Mouse (Mus musculus) thymus, postnatal 36 days (tissue): ENCODE results near the gene Hist1h3c.

Experiments used
- DNase-seq, 2 experiments: peaks; one replicate each; pipeline ENCODE4 v3.0.0; 2022; ENCODE audit warnings: mixed read lengths in 2 of 2

Gene Hist1h3c

DNA sequence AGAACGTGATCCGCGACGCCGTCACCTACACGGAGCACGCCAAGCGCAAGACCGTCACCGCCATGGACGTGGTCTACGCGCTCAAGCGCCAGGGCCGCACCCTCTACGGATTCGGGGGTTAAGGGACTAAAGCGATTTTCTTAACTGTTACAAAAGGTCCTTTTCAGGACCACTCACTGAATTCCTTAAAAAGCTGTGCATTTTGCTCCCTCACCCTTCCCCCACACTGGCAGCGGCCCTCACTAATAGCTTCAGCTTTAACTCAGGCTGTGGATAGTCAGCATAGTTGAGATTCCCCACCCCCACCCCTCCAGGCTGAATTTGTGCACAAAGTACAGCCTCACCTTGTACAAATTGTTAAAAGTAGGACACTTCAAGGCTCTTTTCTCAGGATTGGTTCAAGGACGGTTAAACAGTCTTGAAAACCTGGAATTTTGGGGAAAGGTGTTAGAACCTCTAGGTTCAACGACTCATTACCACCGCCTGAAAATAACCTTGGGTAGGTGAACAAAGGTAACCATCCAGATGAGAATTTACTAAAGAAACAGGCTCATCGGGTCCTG, 11.9 kb upstream of the Hist1h3c start:
- DNase-seq, result no peak

DNA sequence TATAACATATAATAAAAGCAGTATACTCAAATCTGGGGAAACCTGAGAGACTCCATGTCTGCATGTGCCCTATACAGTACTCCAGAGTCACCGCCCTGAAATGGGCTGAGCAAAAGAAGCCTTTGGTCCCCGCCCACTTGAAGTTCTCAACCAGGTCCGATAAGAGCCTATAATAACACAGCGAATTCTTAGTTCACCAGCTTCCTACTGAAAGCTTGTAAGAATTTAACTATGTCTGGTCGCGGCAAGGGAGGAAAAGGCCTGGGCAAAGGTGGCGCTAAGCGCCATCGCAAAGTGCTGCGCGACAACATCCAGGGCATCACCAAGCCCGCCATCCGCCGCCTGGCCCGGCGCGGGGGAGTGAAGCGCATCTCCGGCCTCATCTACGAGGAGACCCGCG, 11.4 kb upstream of the Hist1h3c start, which contains the start of gene Hist1h4b:
Hist1h4b (plus strand) TSS at position 224 of the 400 bp plus-strand sequence.
- DNase-seq, result peak; percentile 87 to 89

DNA sequence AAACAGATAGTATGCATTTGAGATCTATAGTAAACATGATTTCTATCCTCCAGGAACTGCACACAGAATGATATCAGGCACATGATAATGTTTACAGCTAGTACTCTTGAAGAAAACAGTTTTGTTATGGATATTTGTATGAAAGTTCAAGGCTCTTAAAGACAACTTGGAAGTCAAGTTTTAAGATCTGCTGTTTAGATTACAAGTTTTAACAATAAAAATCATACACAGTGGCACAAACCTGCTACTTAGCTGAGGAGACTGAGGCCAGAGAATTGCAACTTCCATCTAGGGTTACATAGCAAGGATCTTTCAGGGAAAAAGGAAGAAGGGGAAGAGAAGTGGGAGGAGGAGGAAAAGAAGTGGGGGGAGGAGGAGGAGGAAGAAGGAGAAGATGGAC, 9.6 kb upstream of the Hist1h3c start:
- DNase-seq, result no peak

DNA sequence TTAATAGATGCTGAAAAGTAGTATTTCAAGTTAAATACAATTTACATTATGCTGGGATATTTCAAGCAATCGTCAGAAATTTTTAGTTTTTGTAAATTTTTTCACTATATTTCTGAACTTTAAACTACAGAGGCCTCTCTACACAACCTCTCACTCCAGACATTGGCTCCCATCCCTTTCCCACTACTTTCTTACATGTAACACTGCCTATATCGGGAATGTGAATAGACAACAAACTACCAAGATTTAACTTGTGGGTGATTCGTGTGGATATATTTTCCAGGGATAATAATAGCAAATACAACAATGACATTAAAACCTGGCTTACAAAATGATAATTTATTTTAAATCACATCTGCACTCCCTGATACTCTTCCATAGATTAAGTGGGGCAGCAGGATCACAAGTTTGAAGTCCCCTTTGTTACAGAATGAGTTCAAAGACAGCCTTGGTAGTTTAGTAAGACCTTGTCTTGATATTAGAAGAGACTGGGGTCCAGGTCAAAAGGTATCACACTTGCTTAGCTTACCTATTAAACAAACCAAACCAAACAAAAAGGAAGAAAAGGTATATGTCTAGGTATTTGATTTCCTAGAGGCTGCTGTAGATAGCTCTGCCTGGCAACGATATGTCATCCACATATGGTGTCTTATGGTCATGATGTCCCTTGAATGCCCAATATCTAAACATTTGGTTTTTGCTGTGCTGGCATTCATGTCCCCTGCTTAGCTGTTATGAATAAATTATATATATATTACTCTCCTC, 8.1 kb upstream of the Hist1h3c start:
- DNase-seq, result no peak

DNA sequence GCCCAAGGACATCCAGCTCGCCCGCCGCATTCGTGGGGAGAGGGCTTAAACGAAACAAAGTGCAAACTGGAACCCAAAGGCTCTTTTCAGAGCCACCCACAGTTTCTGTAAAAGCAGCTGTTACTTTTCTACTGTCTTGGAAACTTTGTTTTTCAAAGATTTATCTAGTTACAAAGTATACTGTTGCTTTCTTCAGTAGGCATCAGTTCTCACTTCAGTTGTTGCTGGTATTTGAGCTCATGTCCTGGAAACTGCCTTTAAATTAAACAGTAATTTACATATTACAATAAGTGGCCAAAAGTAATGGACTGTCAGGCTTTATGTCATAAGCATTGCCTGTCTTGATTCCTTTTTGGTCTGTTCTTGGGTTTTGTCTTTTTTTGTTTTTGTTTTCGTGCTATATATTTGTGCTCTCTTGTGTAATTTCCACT, 7.4 kb upstream of the Hist1h3c start:
- DNase-seq, result no peak

DNA sequence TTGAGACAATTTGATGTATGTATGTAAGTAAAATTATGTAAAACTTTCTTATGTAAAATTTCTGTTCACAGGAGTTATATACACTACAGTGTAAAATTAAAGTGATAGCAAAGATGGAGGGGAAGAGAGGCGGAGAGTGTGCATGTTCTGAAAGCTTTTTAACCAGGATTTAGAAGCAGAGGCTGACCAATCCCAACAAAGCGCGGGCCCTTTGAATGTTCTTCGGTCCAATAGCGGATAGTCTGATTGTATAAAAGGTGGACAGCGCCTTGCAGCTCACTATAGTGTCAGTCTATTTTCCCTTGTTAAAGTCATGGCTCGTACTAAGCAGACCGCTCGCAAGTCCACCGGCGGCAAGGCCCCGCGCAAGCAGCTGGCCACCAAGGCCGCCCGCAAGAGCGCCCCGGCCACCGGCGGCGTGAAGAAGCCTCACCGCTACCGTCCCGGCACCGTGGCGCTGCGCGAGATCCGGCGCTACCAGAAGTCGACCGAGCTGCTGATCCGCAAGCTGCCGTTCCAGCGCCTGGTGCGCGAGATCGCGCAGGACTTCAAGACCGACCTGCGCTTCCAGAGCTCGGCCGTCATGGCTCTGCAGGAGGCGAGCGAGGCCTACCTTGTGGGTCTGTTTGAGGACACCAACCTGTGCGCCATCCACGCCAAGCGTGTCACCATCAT, 6.8 kb upstream of the Hist1h3c start, which contains the start of gene Hist1h3b:
Hist1h3b (plus strand) TSS at position 201 of the 675 bp plus-strand sequence.
- peak; percentile 86 to 87 for DNase-seq

DNA sequence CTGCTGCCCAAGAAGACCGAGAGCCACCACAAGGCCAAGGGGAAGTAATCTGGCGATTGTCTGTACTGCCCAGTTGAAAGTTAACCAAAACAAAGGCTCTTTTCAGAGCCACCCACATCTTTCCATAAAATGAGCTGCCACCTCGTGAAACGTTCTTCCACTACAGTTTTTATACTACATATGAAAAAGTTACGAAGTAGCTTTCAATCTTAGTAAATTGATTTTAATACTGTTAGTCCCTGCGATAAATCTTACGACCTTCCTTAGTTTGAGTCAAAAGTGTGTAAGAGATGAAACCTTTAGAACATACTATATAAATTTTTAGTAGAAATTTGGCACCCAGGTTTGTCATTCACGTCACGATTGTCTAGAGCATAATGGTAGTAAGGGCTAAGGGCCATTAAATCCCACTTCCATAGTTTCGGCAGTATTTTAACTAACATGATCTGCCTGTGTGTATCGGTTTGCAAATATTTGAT, 6.1 kb upstream of the Hist1h3c start:
- no peak for DNase-seq

DNA sequence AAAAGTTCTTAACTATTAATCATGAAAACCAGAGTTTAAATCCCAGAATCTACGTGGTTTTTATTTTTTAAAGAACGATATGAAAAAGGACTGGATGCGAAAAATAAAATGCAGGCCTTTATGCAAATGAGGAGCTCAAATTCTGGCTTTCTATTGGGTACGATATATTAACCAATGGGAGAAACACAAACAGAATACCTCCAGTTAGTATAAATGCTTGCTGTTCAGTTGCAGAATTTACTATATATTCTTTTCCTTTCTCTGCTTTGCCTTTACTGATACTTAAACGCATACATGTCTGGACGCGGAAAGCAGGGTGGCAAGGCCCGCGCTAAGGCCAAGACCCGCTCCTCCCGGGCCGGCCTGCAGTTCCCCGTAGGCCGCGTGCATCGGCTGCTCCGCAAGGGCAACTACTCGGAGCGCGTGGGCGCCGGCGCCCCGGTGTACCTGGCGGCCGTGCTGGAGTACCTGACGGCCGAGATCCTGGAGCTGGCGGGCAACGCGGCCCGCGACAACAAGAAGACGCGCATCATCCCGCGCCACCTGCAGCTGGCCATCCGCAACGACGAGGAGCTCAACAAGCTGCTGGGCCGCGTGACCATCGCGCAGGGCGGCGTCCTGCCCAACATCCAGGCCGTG, 5.6 kb upstream of the Hist1h3c start, which contains the start of gene Hist1h2ab:
Hist1h2ab (plus strand) TSS at position 288 of the 639 bp plus-strand sequence.
- DNase-seq, result peak; percentile 67 to 76

DNA sequence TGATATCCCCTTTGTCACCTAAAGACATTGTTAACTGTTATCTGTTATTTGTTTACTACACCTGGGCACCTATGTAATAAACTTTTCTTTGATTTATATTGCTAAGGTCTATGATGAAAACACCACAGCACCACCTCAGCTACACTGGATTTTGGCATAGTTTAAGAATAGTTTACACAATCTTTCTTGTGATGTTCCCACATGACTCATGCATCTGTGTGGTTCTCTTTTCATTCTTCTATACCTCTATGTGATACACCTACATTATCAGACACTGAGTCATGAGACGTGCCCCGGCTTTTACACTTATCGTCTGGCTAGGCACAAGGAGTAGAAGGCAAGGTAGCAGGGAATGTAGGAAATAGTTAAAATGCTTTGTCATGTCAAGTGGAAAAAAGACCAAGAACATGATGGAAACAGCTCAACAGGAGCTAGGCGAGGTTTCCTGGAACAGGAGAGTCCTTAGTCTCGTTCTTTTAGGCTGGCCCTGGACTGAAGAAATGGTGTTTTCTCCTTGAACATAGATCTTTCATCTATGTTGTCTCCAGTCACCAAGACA, 4.2 kb upstream of the Hist1h3c start:
- no peak for DNase-seq

DNA sequence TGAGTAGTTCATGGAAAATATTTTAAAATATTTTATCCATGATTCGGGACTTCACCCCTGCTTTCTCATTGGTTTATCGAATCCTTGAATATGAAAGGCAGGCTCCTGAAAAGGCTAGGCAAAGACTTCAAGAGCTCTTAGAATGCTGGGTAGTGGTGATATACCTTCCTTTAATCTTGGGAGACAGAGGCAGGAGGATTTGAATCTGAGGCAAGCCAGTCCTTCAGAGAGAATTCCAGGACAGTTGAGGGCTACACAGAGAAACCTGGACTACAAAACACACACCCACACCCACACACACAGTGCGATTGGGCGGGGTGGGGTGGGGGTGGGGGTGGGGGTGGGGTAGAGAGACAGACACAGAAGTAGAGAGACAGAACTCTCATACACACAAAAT, 2.5 kb upstream of the Hist1h3c start:
- no peak for DNase-seq

DNA sequence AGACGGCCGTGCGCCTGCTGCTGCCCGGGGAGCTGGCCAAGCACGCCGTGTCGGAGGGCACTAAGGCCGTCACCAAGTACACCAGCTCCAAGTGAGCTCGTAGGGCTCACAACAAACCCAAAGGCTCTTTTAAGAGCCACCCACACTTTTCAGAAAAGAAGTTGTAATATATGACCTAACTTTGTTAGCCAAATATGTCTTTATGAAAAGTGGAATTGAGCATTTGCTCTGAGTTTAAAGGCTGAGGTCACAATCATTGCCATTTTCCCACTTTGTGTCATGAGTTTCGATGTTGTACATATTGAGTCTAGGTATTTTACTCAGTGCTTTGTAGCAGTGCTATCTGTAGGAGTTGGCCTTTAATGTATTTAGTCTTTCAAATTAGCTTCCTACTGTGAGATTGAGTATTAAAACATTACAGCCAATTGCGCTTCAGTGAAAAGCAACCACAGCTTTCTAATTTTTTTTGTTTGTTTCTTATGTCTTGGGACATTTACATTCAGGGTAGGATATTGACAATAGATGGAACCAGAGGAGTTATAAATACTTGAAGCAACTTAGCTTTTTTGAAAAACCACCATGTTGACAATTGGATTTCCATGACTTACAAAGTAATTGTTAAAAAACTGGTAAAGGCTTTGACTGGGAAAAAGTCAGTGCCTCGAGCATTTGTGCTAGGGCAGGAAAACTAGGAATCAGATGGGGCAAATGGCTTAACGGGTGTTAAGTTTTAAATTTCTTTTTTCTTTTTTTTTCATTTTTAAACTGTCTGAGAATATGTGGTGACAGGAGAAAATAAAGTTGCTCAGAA, 1.9 kb upstream of the Hist1h3c start:
- DNase-seq, result no peak

DNA sequence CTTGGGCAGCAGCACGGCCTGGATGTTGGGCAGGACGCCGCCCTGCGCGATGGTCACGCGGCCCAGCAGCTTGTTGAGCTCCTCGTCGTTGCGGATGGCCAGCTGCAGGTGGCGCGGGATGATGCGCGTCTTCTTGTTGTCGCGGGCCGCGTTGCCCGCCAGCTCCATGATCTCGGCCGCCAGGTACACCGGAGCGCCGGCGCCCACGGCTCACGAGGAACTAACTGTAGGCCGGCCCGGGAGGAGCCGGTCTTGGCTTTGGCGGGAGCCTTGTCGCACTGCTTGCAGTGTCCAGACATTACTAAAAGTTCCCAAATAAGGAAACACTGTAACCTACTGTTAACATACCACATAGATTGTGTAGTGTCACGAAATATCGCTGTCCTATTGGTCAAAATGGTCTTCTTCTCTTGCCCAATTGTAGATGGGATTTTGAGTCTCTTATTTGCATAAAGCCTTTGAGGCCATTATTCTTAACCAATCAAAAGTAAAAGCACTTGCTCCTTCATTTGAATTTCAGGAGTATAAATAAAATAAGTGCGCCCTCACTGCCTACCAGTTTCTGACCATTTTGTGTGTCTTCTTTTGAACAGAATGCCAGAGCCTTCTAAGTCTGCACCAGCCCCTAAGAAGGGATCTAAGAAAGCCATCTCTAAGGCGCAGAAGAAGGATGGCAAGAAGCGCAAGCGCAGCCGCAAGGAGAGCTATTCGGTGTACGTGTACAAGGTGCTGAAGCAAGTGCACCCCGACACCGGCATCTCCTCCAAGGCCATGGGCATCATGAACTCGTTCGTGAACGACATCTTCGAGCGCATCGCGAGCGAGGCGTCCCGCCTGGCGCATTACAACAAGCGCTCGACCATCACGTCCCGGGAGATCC, 1.0 kb upstream of the Hist1h3c start, which contains the start of gene Hist1h2bb:
Hist1h2bb (plus strand) TSS at position 534 of the 880 bp plus-strand sequence.
- DNase-seq, result peak; percentile 74 to 76

DNA sequence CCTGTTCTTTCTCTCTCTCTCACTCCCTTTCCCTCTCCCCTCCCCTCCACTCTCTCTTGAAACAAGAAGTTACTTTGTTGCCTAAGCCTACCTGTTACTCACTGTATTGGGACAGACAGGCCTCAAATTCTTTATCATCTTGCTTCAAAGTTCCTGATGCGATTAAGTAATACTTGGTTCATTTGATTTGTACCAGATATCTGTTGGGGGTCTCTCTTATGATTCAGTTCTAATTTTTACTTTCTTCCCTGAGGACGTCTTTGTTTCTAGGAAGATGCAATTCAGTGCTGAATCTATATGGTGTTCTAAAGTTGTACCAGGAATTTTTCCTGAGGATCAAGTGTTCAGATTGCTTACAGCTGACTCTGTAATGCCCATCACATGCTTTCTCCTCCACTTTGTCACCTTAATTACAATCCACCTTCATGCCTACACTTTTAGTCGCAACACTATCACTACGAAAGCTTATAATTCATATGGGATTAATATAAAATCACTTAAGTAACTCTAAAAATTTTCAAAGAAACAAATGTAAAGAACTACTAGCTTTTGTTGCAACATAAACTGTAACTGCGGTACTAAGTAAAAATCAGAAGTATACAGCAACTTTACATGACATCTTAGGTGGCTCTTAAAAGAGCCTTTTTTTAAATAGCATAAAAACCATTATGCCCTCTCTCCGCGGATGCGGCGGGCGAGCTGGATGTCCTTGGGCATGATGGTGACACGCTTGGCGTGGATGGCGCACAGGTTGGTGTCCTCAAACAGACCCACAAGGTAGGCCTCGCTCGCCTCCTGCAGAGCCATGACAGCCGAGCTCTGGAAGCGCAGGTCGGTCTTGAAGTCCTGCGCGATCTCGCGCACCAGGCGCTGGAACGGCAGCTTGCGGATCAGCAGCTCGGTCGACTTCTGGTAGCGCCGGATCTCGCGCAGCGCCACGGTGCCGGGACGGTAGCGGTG, 701 bp downstream of the Hist1h3c start:
- DNase-seq, result peak in 1 of 2 experiments; percentile 35

DNA sequence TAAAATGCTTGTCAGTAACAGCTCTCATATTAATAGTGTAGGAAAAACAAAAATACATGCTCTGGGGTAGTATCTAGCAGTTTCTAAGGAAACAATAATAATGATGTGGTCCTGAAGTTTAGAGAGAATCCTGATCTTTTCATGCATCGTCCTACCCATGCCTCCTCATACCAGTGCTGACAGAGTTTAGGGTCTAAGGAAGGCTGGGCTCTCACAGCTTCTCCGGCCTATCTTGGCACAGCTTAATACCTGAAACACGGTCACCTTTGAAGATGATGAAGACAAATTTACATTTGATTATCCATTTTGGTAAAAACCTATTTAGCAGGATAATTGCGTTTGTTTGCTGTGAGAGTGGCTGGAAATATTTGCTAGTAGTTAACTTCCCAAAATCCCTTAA, 1.4 kb downstream of the Hist1h3c start:
- no peak for DNase-seq

DNA sequence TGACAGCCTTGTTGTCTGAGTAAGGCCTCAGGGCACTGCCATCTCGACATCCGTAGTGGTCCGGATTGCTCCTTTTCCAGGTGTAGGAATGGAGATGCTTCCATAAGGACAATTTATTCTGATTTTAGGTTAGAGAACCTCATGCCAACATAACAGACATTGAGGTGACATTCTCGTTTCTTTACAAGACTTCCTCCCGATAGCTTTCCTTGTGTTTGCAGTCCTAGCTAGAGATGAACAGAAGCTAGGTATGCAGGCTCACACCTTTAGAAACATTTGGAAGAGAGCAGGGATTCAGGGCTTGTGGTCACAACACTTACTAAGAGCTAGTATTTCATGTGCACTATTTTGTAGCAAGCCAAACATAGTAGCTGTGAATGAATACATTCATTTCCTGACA, 2.2 kb downstream of the Hist1h3c start:
- DNase-seq, result no peak

DNA sequence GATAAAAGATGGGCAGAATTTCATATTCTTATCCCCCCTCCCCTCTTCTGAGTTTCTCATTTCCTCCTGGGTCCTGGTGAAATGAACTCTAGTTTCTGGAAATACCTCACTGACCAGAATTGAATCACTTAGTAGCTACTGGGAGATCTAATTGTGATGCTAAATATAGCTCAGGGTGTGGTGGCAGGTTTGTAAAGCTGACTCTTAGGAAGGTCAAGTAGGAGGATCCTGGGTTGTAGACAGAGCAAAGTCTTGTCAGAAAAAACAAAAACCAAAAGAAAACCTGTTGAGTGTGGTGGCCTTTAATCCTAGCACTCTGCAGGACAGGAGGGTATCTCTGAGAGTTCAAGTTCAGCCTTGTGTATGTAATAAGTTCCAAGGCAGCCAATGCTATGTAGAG, 3.4 kb downstream of the Hist1h3c start:
- DNase-seq, result no peak

DNA sequence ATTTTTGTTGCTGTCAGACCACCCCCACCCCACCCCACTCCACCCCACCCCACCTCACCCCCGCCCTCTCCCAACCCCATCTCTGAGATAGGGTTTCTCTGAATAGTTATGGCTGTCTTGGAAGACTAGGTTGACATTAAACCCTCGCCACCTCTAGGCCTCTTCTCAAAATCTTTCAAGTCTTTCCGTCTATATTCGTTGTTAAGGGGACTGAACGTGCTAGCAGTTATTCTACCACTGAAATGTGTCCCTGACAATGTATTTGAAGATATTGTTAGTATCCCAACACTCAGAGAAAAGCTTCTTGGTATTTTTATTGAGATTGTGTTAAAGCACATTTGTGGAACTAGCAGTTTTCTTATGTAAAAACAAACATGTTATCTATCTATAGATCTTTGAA, 4.5 kb downstream of the Hist1h3c start:
- no peak for DNase-seq

DNA sequence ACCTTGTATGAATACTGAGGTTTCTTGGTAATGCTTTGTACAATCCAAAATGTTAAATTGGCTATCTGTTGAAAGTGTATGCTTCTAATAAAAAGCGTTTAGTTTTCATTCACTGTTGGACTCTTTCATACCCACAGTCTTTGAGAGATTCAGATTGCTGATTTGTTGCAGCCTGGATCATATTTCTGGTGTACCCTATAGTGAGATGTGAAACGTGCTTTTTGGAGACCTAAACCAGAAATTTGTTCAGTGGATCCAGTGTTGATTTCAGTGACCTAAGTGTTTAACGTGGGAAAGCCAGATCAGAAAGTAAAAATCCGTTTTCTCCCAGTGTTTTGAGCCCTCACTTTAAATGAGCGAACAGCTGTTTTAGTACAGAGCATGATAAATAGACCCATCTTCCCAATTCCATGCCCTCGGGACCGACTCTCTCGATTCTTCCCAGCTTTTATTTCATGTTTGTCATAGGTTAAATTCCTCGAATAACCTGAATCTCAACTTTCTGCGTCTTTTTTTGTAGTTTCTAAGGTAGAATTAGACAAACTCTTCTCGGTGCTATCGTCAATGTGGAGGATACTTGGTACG, 5.1 kb downstream of the Hist1h3c start:
- DNase-seq, result no peak

DNA sequence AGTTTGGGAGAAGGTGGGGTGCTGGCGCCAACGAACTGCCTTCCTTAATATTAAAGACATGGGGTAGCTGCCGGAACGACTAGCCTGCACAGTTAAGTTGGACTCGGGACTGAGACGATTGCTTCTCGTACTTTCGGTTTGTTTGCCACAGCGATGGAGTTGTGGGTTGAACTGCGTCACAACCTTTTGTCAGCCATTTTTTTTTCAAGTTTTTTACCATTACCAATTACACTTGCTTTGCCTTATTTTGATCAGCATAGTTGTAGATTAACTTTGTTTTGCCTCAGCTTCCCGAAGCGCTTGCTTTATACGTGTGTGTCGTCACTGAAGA, 5.5 kb downstream of the Hist1h3c start:
- no peak for DNase-seq
